Mouse (Mus musculus) T-helper 17 cell (primary cell): ENCODE results near the gene Spa17.

Experiments used
- in situ Hi-C, 2 experiments: fragments of 300-600 bp; cut with MboI, MseI; formaldehyde crosslinking; loops; 1 replicate in 1 of 2; 2 replicates in 1 of 2; pipeline ENCODE4 v1.15.1; 2025; ENCODE audit warnings: high pct_unique_total_duplicates in 2 of 2

Spa17 gene

DNA sequence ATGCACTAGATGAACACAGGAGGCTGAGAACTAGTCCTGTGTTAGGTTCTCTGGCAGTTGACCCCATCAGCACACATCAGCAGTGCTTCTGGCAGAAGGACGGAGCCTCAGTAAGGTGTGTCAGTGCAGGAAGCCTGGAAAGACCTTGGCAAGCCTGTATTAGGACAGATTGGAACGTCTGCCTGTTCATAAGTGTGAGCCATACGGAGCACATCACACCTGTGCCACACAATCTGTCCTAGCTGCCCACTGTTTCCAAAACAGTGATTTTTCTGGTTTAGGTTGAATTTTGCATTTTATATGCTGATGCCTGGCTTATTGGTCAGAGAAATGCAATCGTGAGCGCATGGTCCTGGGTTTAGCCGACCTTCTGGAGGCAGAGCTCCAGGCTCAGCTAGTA lies 7.8 kb upstream of the Spa17 start:
- in situ Hi-C loops = loop anchor here in 1 of 2 experiments (5.0 kb wide), 2 partner anchors 159 to 194 kb away; no protein-coding TSS in a partner anchor

GRCm38 (mm10) chr9:37616770-37617169 lies 3.2 kb upstream of the Spa17 start:
- in situ Hi-C loops = loop anchor here in 1 of 2 experiments (5.0 to 10.0 kb wide), 3 partner anchors 72 to 194 kb away; no protein-coding TSS in a partner anchor

DNA sequence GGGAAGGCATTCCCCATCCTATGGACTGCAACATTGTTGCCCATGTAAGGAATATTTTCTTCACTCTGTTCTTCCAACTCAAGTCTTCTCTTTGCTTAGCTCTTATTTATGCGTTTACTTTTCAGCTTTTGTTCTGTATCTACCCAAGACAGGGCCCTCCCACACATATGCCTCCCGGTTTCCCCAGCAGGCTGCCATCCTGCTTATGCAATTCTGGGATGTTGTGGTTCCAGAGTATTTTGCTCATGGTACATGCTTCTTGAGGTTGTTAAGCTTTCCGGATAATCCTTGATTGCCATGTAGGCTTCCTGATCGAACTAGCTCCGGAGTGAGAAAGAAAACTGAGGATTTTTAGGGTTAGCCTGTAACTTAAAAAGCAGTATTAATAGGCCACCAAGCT lies 1.7 kb upstream of the Spa17 start:
- in situ Hi-C loops = loop anchor here in 1 of 2 experiments (5.0 to 10.0 kb wide), 3 partner anchors 70 to 193 kb away; no protein-coding TSS in a partner anchor

DNA sequence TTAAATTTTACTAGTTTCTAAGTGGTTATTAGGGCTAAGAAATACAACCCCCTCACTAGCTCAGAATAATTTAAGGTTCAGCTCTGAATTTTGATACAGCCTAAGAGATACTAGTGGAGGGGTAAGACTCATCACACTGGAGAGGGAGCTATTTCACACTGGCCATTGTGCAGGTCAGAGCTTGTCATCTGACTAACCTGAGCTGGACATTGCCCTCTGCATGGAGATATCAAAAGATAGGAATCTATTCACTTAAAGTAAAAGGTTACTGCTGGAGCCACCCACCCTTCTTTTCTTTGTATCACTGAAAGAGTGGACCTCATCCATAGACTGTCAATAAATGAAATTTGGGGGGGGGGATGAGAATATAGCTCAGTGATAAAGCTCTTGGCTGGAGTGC lies 794 bp upstream of the Spa17 start:
- in situ Hi-C loops = loop anchor here (5.0 to 10.0 kb wide), 2 partner anchors 70 to 72 kb away; no protein-coding TSS in a partner anchor

- in situ Hi-C loops = loop anchor here (5.0 to 10.0 kb wide), 2 partner anchors 69 to 72 kb away; no protein-coding TSS in a partner anchor
Observed at GRCm38 (mm10) chr9:37613911-37614280, 374 bp upstream of the Spa17 start.

DNA sequence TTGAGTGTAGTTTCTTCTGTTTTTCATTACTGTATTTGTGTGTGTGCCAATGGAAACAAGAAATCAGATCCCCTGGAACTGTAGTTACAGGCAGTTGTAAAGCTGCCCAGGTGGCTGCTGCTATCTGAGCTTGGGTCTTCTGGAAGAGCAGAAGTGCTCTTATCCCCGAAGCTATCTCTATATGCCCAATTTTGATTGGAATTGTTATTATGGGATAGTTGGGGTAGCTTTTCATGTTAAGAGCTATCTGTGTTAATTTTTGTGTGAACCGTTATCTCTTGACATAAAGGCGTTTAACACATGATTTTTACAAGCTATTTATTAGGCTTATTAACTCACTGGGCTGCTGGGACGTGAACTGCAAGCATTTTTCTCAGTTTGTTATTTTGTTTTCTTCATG lies 4.0 kb downstream of the Spa17 start:
- in situ Hi-C loops = no loop called here

DNA sequence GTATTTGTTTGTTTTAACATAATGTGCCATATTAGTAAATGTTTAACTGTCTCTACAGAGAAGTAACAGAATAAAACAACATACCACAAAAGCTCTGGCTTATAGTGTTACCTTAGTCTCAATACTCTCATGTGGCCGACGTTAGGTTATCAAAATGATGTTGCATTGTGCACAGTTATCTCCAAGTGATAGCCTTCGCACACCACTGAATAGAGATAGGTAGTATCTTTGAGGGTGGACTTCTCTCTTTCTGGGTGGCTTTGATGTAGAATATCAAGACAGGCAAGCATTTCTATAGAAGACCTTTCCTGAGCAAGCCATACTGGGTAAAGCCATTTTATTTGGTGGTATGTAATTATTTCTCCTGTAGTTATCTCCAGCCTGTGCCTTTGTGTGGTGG lies 8.4 kb downstream of the Spa17 start:
- in situ Hi-C loops = no loop called here

DNA sequence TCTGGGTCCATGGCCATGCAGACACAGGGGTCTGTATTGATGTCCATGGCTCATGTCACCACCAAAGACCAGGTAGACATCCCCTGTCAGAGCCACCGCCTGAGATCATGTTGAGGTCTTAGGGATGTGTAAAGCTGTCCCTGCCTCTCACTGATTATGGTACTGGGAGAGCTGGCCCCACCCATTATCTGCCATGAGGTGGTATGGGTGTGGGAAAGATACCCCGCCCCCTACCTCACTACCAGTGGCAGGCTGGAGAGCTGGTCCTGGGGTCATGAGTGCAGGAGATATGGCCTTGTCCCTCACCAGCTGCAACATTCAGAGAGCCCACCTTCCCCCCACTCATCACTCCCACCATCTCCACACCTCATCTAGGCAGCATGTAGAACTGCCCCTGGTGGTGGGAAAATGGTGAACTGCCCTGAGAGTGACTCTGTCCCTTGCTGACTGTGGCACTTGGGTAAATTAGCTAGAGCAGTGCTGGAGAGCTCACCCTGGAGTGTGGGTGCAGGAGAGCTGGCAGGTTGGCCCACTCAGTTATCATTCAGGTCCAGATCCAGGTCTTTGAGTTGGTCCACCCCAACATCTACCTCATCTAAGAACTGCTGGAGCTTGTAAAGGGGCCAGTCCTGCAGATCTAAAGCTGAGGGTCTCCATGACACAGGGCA lies 12.8 kb downstream of the Spa17 start:
- in situ Hi-C loops = no loop called here

DNA sequence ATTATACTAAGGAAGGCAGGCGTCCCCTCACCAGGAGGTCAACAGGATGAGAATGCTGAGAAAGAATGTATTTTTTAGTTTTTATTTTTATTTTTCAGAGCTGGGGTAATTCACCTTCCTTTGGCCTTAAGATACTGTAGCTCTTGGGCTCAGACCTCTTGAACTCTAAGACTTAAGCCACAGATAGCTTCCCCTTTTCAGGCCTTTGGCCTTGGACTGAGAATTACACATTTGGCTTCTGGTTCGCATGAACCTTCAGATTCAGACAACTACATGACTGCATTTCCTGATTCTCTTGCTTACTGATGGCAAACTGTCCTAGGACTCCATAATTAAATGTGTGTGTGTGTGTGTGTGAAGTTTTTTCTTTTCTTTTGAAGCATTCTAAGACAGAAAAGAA lies 14.9 kb downstream of the Spa17 start:
- in situ Hi-C loops = no loop called here

GRCm38 (mm10) chr9:37595570-37595969 lies 18.0 kb downstream of the Spa17 start:
- in situ Hi-C loops = no loop called here

GRCm38 (mm10) chr9:37593690-37594089 lies 19.8 kb downstream of the Spa17 start:
- in situ Hi-C loops = no loop called here

GRCm38 (mm10) chr9:37592633-37593032 lies 20.9 kb downstream of the Spa17 start:
- in situ Hi-C loops = no loop called here

DNA sequence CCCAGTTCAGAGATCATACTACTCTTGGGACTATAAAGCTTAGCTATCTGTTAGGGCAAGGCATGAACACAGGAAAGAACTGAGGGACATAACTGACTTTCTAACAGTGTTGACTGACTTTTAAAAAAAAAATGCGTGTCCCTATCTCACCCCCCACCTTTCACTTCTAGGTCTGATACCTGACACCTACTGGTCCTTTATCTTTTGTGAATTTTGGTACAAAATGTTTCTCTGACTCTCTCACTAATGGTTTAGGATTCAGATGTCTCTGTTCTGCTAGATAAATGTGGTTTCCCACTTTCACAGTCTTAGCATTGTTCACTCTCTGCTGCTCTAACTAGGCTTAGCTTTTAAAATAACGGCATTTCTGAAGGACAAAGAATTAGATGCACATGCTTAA lies 21.5 kb downstream of the Spa17 start:
- in situ Hi-C loops = no loop called here

- in situ Hi-C loops = no loop called here
Observed at GRCm38 (mm10) chr9:37590381-37590780, 23.1 kb downstream of the Spa17 start.

GRCm38 (mm10) chr9:37586718-37587117 lies 26.8 kb downstream of the Spa17 start:
- in situ Hi-C loops = no loop called here

DNA sequence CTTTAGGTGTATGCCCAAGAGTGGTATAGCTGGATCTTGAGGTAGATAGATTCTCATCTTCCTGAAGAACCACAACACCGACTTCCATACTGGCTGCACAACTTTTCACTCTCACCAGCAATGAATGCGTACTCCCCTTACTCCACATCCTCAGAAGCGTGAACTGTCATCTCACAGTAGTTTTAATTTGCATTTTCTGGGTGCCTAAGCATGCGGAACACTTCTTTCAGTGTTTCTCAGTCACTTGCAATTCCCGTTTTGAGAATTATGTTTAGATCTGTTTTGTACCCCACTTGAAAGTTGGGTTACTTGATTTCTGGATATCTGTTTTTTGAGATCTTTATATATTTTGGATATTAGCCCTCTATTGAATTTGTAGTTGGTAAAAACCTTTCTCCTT lies 29.9 kb downstream of the Spa17 start:
- in situ Hi-C loops = no loop called here

DNA sequence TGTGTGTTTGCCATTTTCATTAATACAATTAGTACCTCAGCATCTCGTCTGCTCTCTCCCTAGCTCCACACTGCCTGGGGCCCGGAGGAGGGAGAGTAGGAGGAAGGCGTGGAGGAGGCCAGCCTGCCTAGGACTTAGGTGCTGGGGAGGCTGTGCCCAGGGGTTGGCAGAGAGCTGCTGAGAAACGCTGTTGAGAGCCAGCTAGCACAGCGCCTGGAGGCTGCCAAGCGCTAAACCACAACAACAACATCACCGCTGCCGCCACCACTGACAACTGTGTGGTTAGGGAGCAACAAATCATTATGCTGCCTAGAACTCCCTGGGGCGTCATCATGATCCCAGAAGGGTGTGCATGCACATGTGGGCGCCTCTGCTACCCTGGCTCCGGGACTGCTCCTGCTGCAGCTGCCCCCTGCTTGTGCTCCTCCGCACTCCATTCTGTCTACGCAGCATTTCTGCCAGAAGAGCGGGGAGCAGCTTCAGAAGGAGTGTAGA lies 37.0 kb downstream of the Spa17 start:
- in situ Hi-C loops = no loop called here

DNA sequence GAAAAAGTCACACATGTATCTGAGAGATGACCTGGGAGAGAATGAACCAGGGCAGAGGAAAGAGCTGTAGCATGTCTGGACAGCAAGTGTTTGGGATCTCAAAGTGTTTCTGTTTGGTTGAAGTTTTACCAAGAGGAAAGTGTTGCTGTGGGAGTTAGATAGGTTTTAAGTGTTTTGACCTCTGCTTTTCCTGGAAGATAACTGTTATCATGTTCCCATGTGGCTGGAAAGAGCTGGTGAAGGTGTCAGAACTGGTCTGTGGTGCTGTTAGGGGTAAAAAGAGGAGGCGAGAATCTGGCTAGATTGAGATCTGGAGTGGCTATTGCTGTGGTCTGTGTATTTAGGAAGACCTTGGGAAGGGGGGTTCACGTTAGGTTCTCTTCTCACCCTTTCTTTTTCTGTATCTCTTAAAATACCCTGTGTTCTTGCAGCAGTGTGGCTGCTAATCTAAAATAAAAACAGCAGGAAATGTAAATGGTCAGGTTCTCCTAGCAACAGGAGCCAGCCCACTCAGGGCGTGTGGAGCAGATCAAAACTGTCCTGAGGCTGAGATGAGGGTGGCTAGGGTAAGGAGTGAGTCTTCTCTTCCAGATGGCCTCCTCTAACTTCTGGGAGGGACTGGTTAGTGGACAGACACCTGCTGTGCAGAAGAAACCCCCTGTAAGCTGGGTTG lies 41.2 kb downstream of the Spa17 start:
- in situ Hi-C loops = no loop called here

DNA sequence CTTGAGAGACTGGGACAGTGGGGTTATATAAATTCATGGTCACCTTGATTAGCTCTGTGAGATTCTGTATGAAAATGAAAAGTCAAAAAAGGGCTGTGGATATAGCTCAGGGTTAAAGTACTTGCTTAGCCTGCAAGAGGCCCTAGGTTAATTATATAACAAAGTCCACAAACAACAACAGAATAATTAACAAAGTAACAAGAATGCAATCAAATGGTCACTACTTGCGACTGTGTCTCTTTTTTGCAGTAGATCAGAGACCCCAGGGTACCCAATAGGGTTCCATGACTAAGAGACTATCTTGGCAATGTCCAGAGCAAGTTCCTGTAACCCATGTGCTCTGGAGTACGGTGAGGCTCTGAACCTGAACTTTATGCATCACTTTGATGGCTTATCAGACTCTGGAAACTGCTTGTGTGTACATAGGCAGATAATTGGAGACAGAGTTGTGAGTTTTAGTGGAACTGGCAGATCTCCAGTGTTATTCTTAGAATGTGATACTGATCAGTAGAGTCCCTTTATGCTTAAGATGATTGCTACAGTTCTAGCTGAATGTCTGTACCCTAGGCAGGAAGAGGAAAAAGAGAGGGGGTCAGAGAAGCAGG lies 44.2 kb downstream of the Spa17 start:
- in situ Hi-C loops = no loop called here

- in situ Hi-C loops = no loop called here
Observed at GRCm38 (mm10) chr9:37568605-37569214, 44.8 kb downstream of the Spa17 start.

DNA sequence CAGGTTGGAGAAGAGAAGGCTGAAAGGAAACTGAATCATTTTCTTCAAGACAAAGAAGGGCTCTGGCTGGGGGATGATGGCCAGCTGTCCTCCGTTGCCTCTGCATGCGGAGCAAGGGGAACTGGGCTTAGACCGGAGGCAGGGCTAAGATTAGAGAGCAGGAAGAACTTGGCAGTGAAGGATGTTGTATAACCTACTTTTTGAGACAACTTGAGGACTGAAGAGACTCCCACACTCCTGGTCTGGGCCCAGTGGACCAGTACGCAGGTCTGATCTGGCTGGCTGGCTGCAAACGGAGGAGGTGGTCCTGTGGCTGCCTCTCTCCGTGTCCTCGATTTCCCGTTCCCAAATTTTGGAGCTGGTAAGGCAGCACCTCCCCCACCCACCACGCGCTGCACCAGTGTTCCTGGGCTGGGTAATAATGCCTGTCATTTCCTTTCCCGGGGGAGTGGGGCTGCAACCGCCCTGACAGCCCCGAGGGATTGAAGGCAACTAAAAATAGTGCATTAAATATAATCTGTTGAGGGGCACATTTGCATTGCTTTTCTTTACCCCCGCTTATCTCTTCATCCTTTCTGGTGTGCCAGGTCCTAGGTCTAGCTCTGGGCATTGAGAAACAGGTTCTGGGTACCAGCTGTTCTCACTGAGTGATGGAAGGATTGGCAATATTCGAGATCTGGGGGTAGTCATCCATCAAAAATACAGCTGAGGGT lies 45.5 kb downstream of the Spa17 start:
- in situ Hi-C loops = no loop called here
